Mouse (Mus musculus): ENCODE measurements at regions not wholly inside any gene's neighbourhood (a gene's known extent, or its start where the extent isn't known, plus 50 kb on each side); places are given as distances from the start of the nearest gene placed in this dataset.
A peak's percentile ranks its signal among the peaks of the same experiment; 100 is the strongest.
"Not testable (repeated sequence)": the region's sequence is repeated elsewhere in the genome, so short reads cannot be mapped to it uniquely, and the experiment has no call there.

GRCm38 (mm10) chr10:120726369-120726768 lies 172.5 kb downstream of the Msrb3 start:
- no peak for DNase-seq

GRCm38 (mm10) chr10:120721956-120722532 lies 176.9 kb downstream of the Msrb3 start:
- DNase-seq: no peak

GRCm38 (mm10) chr10:120720981-120721380 lies 177.9 kb downstream of the Msrb3 start:
- no peak for DNase-seq

GRCm38 (mm10) chr10:120720061-120720460 lies 178.8 kb downstream of the Msrb3 start:
- no peak for DNase-seq

- no peak for DNase-seq
Observed at GRCm38 (mm10) chr10:120717159-120717567, 181.7 kb downstream of the Msrb3 start.

GRCm38 (mm10) chr10:120716391-120716790 lies 182.5 kb downstream of the Msrb3 start:
- no peak for DNase-seq

GRCm38 (mm10) chr10:120707771-120708750 lies 190.8 kb downstream of the Msrb3 start:
- DNase-seq: peak; percentile 17 to 21

- DNase-seq: no peak
Observed at GRCm38 (mm10) chr10:120706684-120707290, 192.1 kb downstream of the Msrb3 start.

GRCm38 (mm10) chr10:120701833-120702232 lies 197.1 kb downstream of the Msrb3 start:
- DNase-seq: peak; percentile 68 to 69

GRCm38 (mm10) chr10:120697275-120697856 lies 201.5 kb downstream of the Msrb3 start:
- DNase-seq: no peak

GRCm38 (mm10) chr10:120696481-120696880 lies 202.4 kb downstream of the Msrb3 start:
- DNase-seq: no peak

GRCm38 (mm10) chr10:120694472-120694871 lies 204.4 kb downstream of the Msrb3 start:
- no peak for DNase-seq

GRCm38 (mm10) chr10:120691451-120691850 lies 207.4 kb downstream of the Msrb3 start:
- DNase-seq: no peak

- DNase-seq: no peak
Observed at GRCm38 (mm10) chr10:120686123-120686522, 209.9 kb upstream of the Hmga2 start.

GRCm38 (mm10) chr10:120682021-120682420 lies 205.8 kb upstream of the Hmga2 start:
- no peak for DNase-seq

- DNase-seq: no peak
Observed at GRCm38 (mm10) chr10:120679982-120680381, 203.7 kb upstream of the Hmga2 start.

GRCm38 (mm10) chr10:120678277-120678676 lies 202.0 kb upstream of the Hmga2 start:
- no peak for DNase-seq

GRCm38 (mm10) chr10:120675369-120675768 lies 199.1 kb upstream of the Hmga2 start:
- no peak for DNase-seq

GRCm38 (mm10) chr10:120674321-120675045 lies 198.2 kb upstream of the Hmga2 start:
- DNase-seq: no peak

GRCm38 (mm10) chr10:120667678-120668031 lies 191.4 kb upstream of the Hmga2 start:
- not testable (repeated sequence) for DNase-seq

- DNase-seq: no peak
Observed at GRCm38 (mm10) chr10:120666985-120667677, 190.9 kb upstream of the Hmga2 start.
